Mouse (Mus musculus): ENCODE results near the gene Capns2. TPM values are rescaled to one million over a fixed set of nuclear protein-coding genes. Genes with fewer than 3 reads are reported as not detected.
"Not testable (repeated sequence)": the region's sequence is repeated elsewhere in the genome, so short reads cannot be mapped to it uniquely, and the experiment has no call there.

Capns2 gene
- total RNA-seq (2021) = not detected
- long read RNA-seq, experiment 1 = 0 reads
- long read RNA-seq, experiment 2 = 0 reads

DNA sequence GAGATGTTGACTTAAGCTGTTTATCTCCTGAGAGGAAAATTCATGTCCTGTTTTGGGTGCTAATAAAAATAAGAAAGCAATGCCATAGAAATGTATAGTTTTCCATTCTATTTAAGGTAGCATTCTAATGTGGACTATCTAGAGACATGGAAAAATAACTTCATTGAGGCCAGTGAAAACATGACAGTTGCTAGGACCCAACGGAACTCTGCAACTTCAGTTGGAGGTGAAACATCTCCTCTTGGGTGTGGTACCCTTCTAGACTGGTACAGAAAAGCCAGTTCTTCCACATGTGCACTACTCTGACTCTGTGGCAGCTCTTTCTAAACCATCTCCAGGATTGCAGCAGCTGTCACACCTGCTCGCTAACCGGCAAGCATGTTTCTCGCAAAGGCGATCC, at the start of gene Capns2:
Capns2 (plus strand) TSS at position 301 of the 400 bp plus-strand sequence.
- intact Hi-C loops (cut with DNase I; ENCODE audit: low total_unique reads) = no loop called here
- no peak for DNase-seq

DNA sequence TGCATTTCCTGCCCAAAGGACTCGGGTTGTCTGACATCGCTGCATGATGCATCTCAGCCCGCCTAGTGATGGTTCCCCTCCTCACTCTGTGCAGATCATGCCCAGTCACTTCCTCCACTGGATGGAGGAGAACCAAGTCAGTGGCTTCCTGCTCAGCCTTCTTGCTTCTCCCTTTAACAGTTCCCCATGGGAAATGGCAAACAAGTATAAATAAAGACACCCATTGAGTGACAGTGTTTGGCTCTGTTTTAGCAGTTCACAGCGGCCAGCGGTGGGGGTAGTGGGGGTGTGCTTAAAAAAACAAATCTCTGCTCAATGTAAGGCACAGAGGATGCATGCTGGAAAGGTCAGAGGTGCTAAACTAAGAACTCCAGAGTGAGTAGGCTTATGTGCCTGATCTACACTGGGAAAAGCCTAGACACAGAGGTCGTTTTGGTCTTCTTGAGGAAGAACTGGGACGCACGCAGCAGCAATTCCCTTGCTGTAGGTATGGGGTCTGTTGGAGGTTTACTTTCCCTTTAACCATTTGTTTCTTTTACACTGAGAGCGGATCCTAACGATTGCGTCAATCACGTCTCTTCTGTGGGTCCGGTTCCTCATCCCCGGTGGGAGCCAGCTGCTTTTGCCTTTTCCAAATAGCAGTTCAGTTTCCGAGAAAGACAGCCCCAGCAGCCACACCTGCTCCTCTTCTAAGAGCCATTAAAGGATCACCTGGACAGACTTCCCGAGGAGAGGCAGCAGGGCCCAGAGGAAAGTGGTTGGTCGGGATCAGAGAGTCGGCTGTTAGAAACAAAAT, 47.8 kb upstream of the Capns2 start:
- no peak for DNase-seq
- intact Hi-C loops (cut with DNase I; ENCODE audit: low total_unique reads) = no loop called here

DNA sequence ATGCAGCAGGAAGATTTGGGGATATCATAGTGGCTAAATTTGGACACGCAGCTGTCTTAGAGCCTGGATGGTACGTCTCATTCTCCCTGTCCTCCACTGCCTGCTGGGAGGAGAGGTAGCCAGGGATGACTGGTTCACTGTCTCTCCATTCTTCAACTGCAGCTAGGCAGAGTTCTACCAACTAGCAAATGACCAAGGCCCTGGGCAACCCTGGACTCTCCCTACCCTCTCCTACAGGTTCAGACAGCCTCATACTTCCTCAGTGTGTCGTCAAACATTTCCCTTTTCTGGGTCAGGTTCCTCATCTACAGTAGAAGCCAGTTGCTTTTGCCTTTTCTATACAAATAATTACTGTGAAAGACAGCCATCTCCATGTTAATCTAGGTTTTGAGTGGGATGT, 46.5 kb upstream of the Capns2 start:
- no peak for DNase-seq
- intact Hi-C loops (cut with DNase I; ENCODE audit: low total_unique reads) = no loop called here

DNA sequence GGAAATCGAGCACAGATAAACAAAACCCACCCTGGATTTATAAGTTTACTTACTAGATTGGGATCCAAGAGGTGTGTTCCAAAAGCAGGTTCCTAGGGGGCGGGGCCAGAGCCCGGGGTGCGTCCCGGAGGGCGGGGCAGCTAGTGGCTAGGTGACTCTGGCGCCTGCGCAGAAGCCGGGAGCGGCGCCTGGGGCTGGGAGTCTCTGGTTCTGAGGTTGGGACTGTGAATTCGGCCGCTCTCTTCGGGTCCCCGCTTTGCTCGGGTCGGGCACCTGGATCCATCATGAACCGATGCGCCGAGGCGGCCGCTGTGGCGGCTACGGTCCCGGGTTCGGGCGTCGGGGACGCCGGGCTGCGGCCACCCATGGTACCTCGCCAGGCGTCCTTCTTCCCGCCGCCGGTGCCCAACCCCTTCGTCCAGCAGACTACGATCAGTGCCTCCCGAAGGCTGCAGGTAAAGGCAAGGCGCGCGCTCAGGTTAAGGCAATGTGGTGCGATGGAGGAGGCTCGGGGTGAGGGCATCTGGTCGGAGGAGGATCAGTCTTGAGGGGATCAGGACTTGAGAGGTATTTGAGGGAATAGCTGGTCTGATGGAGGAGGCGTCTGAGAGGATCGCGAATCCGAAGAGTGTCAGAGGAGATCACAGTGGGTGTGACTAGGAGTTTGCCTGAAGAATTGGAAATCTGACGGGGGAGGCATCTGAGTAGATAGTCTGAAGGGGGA, 45.9 kb upstream of the Capns2 start, which contains the start of gene Lpcat2:
Lpcat2 (plus strand) TSS at position 169 of the 724 bp plus-strand sequence.
- intact Hi-C loops (cut with DNase I; ENCODE audit: low total_unique reads) = no loop called here

DNA sequence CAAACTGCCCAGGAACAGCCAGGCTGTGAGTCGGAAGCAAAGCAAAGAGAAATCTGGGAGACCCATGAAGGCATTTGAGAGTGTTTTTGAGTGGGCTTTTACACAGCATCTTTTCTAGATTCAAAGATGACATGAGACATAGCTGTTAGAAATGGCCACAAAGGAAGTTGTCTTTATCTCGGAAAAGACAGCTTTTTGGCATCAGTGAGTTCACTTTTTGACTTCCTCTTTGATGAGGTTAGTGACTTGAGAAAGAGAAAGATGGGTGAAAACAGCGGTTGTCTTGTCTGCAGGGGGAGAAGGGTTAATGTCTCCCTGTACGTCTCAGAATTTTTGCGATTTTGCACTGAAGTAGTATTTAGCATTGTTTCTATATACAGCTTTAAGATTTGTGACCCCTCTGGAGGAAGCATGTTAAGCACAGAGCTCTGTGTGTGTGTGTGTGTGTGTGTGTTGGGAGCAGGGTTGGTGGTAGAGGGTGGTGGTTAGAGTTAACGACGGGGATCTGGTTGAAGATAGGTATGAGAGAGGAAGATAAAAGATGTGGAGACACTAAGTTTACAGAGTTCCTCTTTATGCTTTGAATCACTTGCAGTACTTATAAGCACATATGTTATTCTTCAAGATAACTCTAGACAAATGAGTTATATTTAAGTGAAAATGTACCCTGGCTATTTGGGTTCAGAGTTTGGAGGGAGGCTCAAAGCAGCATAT, 44.8 kb upstream of the Capns2 start:
- DNase-seq = no peak
- intact Hi-C loops (cut with DNase I; ENCODE audit: low total_unique reads) = no loop called here

More for the DNA sequence above, 45.9 kb upstream of the Capns2 start, which contains the start of gene Lpcat2:
- peak; percentile 52 for DNase-seq

DNA sequence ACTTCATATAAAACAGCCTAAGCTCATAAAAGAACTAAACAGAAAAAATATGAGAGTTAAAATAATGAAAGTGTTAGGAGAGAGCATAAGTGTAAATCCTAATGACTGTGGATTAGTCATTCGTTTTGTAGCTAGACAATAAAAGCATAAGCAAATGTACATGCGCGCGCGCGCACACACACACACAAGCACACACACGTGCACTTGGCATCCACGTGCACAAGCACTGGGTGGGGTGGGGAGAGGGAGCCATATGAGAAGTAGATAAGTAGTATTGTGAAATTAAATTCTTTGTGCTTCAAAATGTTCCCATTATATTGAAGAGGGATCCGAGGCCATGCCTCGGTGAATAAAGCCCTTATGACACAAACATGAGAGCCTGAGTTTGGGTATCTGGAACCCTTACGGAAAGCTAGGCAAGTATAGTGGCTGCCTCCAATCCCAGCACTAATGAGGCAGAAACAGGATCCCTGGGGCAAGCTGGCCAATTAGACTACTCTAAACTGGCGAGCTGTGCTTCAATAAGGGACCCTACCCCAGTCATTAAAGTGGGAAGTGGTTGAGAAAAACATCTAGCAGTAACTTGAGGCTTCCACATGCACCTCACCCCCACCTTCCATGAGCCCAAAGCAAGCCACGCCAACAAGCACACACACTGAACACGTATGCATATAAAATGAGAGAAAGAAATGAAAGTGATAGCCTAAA, 42.6 kb upstream of the Capns2 start:
- intact Hi-C loops (cut with DNase I; ENCODE audit: low total_unique reads) = no loop called here
- DNase-seq = no peak

DNA sequence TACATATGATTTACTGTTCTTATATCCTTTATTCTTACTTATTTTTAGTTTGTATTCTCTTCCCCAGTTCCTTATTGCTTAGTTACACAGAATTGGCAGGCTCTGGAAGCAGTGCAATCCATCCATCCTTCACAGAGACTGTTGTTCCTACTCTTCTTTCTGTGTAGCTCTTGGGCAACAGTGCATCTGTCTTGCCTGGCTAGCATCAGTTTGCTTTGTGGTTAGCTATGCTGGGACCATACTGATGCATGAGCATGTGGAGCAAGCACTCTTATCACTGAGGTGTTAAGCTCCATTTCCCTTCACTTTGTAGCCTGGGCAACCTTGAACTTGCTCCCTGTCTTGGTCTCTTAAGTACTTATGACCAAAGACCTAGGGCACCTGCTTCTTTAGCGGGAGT, 39.2 kb upstream of the Capns2 start:
- intact Hi-C loops (cut with DNase I; ENCODE audit: low total_unique reads) = no loop called here
- no peak for DNase-seq

DNA sequence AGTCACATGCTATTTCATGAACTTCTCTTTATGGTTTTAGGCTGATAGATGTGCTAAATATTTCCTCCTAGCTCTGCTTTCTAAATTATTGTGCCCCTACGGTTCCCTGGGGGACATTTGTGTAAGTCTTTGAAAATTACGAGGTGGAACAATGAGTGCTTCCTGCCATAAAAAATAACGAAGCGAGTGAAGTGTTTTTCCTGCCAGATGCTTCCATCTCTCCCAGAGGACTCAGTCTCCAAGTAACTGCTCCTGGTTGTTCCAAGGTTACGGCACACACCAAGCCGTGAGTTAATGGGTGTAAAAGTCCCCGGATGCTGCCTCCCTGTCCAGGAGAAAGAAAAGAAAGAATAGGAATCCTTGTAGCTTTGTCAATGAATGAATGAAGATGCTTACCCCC, 30.9 kb upstream of the Capns2 start:
- intact Hi-C loops (cut with DNase I; ENCODE audit: low total_unique reads) = no loop called here
- DNase-seq = no peak

DNA sequence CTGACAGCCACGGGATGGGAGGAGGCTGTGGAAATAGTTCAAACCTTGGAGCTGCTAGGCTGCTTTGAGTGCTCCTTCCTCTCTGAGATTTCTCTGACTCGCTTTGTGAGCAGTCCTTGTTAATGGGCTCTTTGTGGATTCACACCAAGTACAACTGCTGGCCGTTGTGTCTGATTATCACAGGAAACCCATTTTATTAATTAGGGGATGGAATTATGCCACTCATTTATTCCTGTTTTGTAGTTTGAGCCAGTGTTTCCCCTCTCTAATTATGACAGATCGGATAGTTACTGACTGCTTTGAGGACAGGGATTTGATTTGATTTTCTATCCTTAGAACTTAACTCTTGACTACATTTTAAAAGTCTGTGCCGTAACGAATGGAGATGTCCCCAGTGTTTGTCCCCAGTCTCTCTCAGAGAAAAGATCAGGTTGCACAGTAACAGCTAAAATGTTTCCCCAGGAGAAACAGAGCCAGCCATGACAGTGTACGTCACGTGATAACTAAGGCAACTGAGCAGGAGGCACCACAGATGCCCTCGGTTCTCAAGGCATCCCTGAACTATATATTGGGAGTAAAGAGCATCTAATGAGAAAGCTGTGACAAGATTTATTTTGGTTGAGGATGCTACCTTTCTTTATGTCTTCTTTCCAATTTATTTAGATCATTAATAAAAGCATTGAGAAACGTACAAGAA, 29.0 kb upstream of the Capns2 start:
- intact Hi-C loops (cut with DNase I; ENCODE audit: low total_unique reads) = no loop called here
- no peak for DNase-seq

DNA sequence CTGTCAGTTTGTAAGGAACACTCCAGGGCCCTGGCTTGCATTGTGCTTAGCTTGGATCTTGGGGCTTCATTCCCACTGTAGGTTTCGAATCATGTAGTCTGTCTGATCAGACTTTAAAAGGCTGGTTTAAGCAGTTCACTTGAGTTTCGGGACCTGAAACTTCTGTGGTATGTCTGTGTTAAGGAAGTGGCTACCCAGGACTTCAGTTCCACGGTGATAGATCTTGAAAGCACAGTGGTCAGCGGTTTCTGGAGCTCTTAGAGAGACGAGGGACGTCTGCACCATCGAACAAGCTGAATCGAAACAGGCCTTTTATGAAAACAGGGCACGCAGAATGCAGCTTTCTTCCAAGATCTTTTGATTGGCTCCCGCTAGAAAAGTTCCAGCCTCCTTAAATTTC, 25.4 kb upstream of the Capns2 start:
- intact Hi-C loops (cut with DNase I; ENCODE audit: low total_unique reads) = no loop called here
- DNase-seq = no peak

DNA sequence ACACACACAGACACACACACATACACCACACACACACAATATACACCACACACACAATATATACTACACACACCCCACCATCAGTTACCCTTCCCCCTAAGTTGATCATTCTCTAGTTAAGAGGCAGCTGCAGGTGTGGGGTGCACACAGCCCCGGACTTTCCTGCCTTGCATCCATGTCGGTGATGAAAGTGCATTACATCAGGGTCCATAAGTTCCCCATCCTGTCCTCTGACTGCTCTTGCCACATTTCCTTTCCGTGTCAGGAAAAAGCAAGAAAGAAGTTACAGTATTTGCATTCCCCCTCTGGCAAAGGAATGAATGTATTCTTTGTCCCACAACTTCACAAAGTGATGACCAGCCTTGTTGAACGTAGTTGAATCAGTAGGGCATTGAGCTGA, 20.0 kb upstream of the Capns2 start:
- intact Hi-C loops (cut with DNase I; ENCODE audit: low total_unique reads) = loop anchor here (5.0 kb wide), 1 partner anchor 116 kb away; no protein-coding TSS in a partner anchor
- DNase-seq = no peak

DNA sequence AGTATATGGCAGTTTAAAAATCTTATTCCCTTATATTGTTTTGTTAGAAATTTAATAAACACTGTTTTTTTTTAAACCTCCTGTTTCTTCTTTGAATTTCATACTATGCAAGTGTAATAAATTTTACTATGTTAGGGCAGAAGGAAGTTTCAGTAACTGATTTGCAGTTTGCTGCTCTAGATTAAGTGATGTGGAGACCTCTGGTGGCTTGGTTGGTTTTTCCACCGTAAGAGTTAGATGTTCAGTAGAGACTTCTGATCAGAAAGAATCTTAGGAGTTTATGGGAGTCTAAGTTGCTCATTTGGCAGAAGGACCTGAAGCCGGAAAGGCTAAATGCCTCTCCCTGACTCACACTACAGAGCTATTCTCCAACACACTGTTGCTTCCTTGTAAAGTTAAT, 17.4 kb upstream of the Capns2 start:
- no peak for DNase-seq
- intact Hi-C loops (cut with DNase I; ENCODE audit: low total_unique reads) = loop anchor here (2.0 to 5.0 kb wide), 2 partner anchors 65 to 114 kb away; no protein-coding TSS in a partner anchor

DNA sequence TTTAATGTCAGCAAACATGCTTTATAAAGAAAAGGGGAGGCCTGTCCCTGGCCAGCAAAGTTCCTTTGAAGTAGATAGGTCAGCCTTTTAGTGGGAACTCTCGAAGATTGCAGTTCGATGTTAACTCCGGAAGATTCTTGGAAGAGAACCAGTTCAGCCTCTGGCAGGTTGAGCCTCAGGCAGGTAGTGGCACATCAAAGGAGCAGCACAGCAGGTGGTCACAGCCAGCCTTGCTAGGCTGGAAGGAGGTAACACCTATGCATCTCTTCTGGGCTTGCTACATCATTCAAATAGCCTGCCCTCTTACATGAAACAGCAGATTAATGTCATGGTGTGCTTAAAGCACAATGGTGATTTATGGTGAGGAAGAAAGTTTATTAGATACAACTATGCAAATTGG, 9.0 kb upstream of the Capns2 start:
- DNase-seq; intact Hi-C loops (cut with DNase I; ENCODE audit: low total_unique reads): not testable (repeated sequence)

DNA sequence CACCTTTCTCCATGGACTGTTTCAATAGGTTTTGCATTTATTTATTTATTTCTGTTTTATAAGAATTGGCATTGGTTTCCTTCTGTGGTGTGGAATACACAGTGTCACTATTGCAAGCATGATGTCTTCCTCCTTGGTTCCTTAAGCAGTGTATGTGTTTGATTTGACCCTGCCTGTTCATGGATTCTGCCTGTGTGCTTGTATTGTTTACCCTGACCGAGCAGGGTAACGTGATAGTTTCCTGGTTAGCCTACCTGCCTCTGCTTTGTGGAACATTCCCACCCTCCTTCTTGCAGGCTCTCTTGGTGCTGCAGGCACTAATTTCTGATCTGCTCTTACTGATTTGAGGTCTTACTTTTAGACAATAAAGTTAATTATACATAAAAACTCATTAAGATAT, 7.3 kb upstream of the Capns2 start:
- no peak for DNase-seq
- intact Hi-C loops (cut with DNase I; ENCODE audit: low total_unique reads) = no loop called here

DNA sequence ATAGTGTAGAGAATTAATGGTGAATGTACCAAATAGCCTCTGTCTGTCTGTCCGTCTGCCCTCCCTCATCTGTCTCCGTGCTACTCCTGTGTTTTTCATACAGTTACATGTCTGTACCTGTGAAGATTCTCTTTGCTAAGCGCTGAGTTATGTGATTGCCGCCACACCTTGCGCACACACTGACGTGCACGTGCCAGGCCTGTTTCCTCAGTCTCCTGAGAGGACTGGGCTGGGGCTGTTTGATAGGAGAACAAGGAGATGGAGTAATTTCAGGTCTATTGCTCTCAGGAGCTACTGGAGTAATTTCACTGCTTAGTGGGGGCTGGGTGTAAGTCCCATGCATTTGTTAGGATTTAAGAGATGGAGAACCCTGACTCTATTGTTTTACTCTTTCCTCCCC, 6.2 kb upstream of the Capns2 start:
- no peak for DNase-seq
- intact Hi-C loops (cut with DNase I; ENCODE audit: low total_unique reads) = no loop called here

DNA sequence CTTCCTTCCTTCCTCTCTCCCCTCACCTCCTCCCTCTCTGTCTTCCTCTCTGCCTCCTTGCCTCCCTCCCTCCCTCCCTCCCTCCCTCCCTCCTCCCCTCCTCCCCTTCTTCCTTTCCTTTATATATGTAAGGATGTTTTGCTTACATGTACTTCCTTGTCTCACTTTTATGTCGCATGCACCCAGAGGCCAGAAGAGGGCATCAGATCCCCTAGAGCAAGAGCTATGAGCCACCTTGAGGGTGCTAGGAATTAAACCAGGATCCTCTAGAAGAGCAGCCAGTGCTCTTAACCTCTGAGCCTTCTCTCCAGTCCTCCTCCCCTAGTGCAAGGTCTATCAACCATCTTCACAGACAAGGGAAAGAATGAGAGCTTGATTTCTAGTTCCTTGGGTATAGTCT, 5.2 kb upstream of the Capns2 start:
- intact Hi-C loops (cut with DNase I; ENCODE audit: low total_unique reads) = no loop called here
- no peak for DNase-seq

DNA sequence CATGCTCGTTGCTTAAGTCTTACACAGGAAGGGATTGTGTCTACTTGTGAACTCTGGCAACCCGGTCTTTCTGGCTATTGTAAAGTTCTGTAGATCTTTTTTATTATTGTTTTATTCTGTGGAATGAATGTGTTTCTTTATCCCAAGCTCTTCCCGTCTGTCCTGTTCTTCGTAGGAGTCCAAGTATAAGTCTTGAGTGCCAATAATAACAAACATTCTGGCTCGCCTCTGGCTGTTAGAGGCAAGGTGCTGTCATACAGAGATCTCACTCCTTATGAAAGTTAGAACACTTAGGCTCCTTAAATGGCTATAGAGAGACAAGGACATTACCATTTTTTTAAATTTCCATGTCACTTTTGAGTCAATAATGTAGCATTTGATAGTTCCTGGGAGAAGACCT, 4.6 kb upstream of the Capns2 start:
- intact Hi-C loops (cut with DNase I; ENCODE audit: low total_unique reads) = no loop called here
- no peak for DNase-seq

DNA sequence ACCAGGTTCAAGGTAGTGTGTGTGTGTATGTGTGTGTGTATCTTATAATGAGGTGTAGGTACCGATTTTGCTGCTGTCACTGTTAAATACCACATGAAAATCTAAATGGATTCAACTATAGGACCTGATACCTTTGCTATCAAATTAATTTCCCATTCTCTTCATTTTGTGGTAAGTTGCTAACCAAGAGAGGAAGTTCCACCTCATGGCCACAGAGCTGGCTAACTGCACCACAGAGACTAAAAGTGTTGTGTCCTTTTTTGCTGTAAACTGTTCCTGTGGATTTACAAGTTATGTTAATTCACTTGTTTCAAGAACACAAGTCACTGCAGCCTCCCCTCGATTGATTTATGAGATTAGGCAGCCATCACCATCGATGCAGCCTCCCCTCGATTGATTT, 3.4 kb upstream of the Capns2 start:
- DNase-seq = no peak
- intact Hi-C loops (cut with DNase I; ENCODE audit: low total_unique reads) = no loop called here

DNA sequence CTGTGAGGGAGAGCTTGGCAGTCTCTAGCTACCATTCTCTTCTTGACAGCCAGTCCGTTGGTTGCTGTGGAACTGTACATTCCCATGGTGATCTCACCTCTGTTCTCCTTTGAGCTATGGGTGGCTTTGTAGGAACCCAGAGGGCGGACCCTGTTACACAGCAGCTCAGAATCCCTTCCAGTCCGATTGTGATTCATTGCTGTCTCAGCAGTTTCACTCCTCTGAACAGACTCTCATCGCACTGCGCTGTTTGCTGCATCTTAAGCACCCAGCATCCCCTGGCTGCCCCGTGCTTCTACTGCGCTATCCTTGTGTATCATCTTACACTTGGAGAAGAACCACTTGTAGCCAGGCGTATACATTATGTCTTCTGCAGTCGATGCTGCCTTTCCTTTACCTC, 1.6 kb upstream of the Capns2 start:
- intact Hi-C loops (cut with DNase I; ENCODE audit: low total_unique reads) = no loop called here
- DNase-seq = no peak
